Mouse (Mus musculus): ENCODE data around the gene Mucl2. TPM values are rescaled to one million over a fixed set of nuclear protein-coding genes. Genes with fewer than 3 reads are reported as not detected.
"Not testable (repeated sequence)": the region's sequence is repeated elsewhere in the genome, so short reads cannot be mapped to it uniquely, and the experiment has no call there.

Gene Mucl2
- total RNA-seq (2014; rRNA removed) (not detected in 2 replicates), polyA plus RNA-seq (2012; rRNA removed) (not detected in 2 replicates)

DNA sequence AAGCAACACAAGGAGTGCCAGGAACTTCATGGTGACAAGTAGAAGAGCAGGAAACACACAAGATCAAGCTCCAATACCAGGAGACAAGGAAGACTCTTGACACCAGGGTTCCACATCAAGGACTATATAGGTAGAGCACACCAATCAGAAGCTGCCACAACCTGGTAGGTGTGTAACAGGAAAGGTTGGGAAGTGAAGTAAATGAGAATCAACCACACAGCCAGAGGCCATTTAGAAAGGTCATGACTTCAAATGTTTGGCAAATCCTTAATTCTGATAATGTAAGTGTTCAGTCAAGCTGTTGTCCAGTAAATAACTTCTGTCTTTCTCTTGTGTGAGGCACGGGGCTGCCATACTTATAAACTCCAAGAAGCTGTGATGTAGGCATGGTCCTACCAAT, at the start of gene Mucl2:
Gene Mucl2 (minus strand): TSS at position 101 of the 400 bp plus-strand sequence.
- H3K9ac ChIP-seq (ENCODE audit: low read depth, low read length): no peak within 1 kb of the TSS
- WGBS: 81% methylated on average over 1 of the region's 1 CpGs
- TF ChIP-seq CTCF (IDR thresholded peaks at IDR 0.05; ENCODE audit: low read depth, low read length): no peak
- H3K27me3 ChIP-seq (ENCODE audit: control insufficient read depth, insufficient read depth, low read length): no peaks in the 10 kb centered on the region
- H3K79me2 ChIP-seq (ENCODE audit: control insufficient read depth, insufficient read depth, low read length): no peaks in the 10 kb centered on the region
- DNase-seq (ENCODE audit: extremely low read depth, low read depth, low spot score): no peak
- no peaks in the 10 kb centered on the region for H3K4me1 ChIP-seq (ENCODE audit: control insufficient read depth, insufficient read depth, low read length)
- no peak within 1 kb of the TSS for H3K4me3 ChIP-seq (ENCODE audit: insufficient read depth, low read depth, low read length)
- no peak within 1 kb of the TSS for H3K27ac ChIP-seq (replicated peaks; ENCODE audit: insufficient read depth, low read depth, low read length)
- no peaks in the 10 kb centered on the region for H3K36me3 ChIP-seq (ENCODE audit: control insufficient read depth, insufficient read depth, low read length)

DNA sequence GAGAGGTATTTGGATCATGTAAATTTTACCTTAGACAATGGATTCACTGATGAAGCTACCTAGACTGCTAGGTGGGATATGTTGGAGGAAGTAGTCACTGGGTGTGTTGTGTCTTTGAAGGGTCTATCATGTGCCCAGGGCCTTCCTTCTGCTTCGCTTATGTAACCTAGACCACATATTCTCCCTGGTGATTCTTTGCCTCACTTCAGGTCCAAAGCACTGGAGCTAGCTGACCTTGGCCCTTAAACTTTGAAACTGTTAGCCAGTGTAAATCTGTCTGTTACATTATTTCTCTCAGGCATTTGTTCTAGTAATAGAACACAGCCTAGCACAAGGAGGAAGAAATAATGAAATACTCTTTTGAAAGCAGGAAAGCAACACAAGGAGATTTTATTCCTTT, 13.9 kb upstream of the Mucl2 start:
- not testable (repeated sequence) for H3K79me2 ChIP-seq (ENCODE audit: control insufficient read depth, insufficient read depth, low read length); H3K9ac ChIP-seq (ENCODE audit: low read depth, low read length); H3K4me1 ChIP-seq (ENCODE audit: control insufficient read depth, insufficient read depth, low read length); H3K27ac ChIP-seq (replicated peaks; ENCODE audit: insufficient read depth, low read depth, low read length); H3K4me3 ChIP-seq (ENCODE audit: insufficient read depth, low read depth, low read length); H3K27me3 ChIP-seq (ENCODE audit: control insufficient read depth, insufficient read depth, low read length); H3K36me3 ChIP-seq (ENCODE audit: control insufficient read depth, insufficient read depth, low read length)
- WGBS: 39% methylated on average over 1 of the region's 1 CpGs
- peak; percentile 44 for DNase-seq (ENCODE audit: extremely low read depth, low read depth, low spot score)

Other genes starting within 250 kb of the Mucl2 start
- gene Mucl1, start 143.8 kb downstream of the Mucl2 start, total RNA-seq (2014; rRNA removed): not detected in 2 replicates
- not detected in 2 replicates for gene Mucl1, start 143.8 kb downstream of the Mucl2 start, polyA plus RNA-seq (2012; rRNA removed)

Data from liver, adult 2 months (tissue).